Mouse (Mus musculus) heart, embryonic 15.5 days (tissue): Measurements from ENCODE around the gene Zfp661. TPM values are rescaled to one million over a fixed set of nuclear protein-coding genes. Genes with fewer than 3 reads are reported as not detected.

Source experiments
- ATAC-seq: fragments of 200-750 bp; cut with Nextera tagmentation; replicated peaks from 2 replicates; pipeline ENCODE4 v1.8.0; 2017; ENCODE audit warnings: low read depth, moderate TSS enrichment; ENCODE audit not compliant: insufficient number of reproducible peaks, insufficient read depth, low FRiP score
- H3K27ac ChIP-seq: fragments of 300-500 bp; sonication (generic); 2 replicates; pipeline ENCODE4 v1.5.1; 2015; ENCODE audit warnings: mild to moderate bottlenecking, inconsistent platforms
- H3K27me3 ChIP-seq: fragments of 300-500 bp; sonication (generic); 2 replicates; pipeline ENCODE4 v1.6.1; 2015; ENCODE audit warnings: inconsistent platforms
- H3K36me3 ChIP-seq: fragments of 300-500 bp; sonication (generic); 2 replicates; pipeline ENCODE4 v1.6.1; 2015; ENCODE audit warnings: mild to moderate bottlenecking, inconsistent platforms
- H3K4me1 ChIP-seq: fragments of 300-500 bp; sonication (generic); replicated peaks from 2 replicates; pipeline ENCODE4 v1.6.1; 2015; ENCODE audit warnings: inconsistent platforms
- H3K4me2 ChIP-seq: fragments of 300-500 bp; sonication (generic); 2 replicates; pipeline ENCODE4 v1.6.1; 2015; ENCODE audit warnings: inconsistent platforms, mild to moderate bottlenecking, moderate library complexity
- H3K4me3 ChIP-seq: fragments of 300-500 bp; sonication (generic); 2 replicates; pipeline ENCODE4 v1.5.1; 2015; ENCODE audit warnings: mild to moderate bottlenecking, inconsistent platforms
- H3K9ac ChIP-seq: fragments of 300-500 bp; sonication (generic); 2 replicates; pipeline ENCODE4 v1.6.1; 2015; ENCODE audit warnings: mild to moderate bottlenecking, inconsistent platforms
- H3K9me3 ChIP-seq: fragments of 300-500 bp; sonication (generic); replicated peaks from 2 replicates; pipeline ENCODE4 v1.6.1; 2016; ENCODE audit warnings: inconsistent platforms
- WGBS: fragments of 180-500 bp; shearing (Covaris S2); methylation state at CpG from one replicate; pipeline ENCODE4 v1.1.7; 2015; ENCODE audit warnings: mixed read lengths; 5-methylcytosine and 5-hydroxymethylcytosine counted together
- polyA plus RNA-seq: library from polyadenylated mRNA; unstranded; fragments of >200 nt; fragmentation: Nextera tagmentation; extraction: Ambion mirVana; gene quantifications from 2 replicates; pipeline ENCODE4 v1.2.1, GENCODE M21; 2015

Zfp661 gene
- polyA plus RNA-seq, 1 experiment from 2014 or later, result 2.2 TPM

- Histone ChIP-seq H3K4me3 (no peak overlapping the region), H3K4me1 (no peaks in the 10 kb centered on the region), H3K9ac (no peak overlapping the region), H3K27ac (no peak overlapping the region), H3K9me3 (no peaks in the 10 kb centered on the region), H3K36me3 (no peaks in the 10 kb centered on the region), H3K27me3 (0 out of 2 replicates have a peak, but pooled peaks cover 3% of the 10 kb centered on the region), H3K4me2 (no peak overlapping the region)
- no peak for ATAC-seq
- WGBS, result 43% methylated on average over 5 of the region's 5 CpGs
Measured at GRCm38 (mm10) chr2:127551078-127551477, 35.8 kb downstream of the Zfp661 start.

- no peaks in the 10 kb centered on the region for H3K36me3 ChIP-seq
- no peaks in the 10 kb centered on the region for H3K4me1 ChIP-seq
- no peak overlapping the region for H3K9ac ChIP-seq
- ATAC-seq, result no peak
- no peak overlapping the region for H3K4me3 ChIP-seq
- no peaks in the 10 kb centered on the region for H3K9me3 ChIP-seq
- H3K27ac ChIP-seq, result no peak overlapping the region
- no peak overlapping the region for H3K4me2 ChIP-seq
- H3K27me3 ChIP-seq, result peaks cover 3% of the 10 kb centered on the region; the same call in 1 of the 2 replicates
- WGBS, result 65% methylated on average over 1 of the region's 1 CpGs
Measured at GRCm38 (mm10) chr2:127550446-127550845, 36.4 kb downstream of the Zfp661 start.

DNA sequence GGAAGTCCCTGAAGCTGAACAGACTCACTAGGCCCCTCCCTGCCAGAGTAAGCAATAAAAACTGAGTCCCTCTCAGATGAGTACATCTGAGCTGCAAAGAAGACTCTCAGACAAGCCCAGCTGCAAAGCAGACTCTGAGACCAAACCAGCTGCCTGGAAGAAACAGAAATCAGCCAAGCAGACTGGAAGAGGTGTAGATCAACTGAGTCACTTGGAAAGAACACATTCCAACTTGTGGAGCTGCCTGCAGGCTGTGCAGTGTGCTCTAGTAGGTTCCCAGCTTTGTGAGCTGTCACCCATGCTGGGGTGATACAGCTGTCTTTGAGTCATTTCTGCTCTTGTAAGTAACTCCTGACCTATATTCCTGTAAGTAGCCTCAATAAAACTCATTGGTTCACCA is 37.2 kb downstream of the Zfp661 start:
- Histone ChIP-seq H3K36me3 (no peaks in the 10 kb centered on the region), H3K4me1 (no peaks in the 10 kb centered on the region), H3K4me3 (no peak overlapping the region), H3K27ac (no peak overlapping the region), H3K9ac (no peak overlapping the region), H3K4me2 (no peak overlapping the region), H3K27me3 (peaks cover 6% of the 10 kb centered on the region; the same call in 1 of the 2 replicates), H3K9me3 (no peaks in the 10 kb centered on the region)
- ATAC-seq, result no peak

GRCm38 (mm10) chr2:127548342-127549074 is 38.4 kb downstream of the Zfp661 start:
- Histone ChIP-seq H3K27me3 (peaks cover 10% of the 10 kb centered on the region), H3K4me2 (no peak overlapping the region), H3K4me3 (no peak overlapping the region), H3K9ac (no peak overlapping the region), H3K36me3 (no peaks in the 10 kb centered on the region), H3K9me3 (no peaks in the 10 kb centered on the region), H3K27ac (no peak overlapping the region), H3K4me1 (no peaks in the 10 kb centered on the region)
- ATAC-seq, result no peak
- WGBS, result 62% methylated on average over 5 of the region's 5 CpGs

GRCm38 (mm10) chr2:127541697-127542096 is 45.2 kb downstream of the Zfp661 start:
- H3K27me3 ChIP-seq, result peaks cover 75% of the 10 kb centered on the region
- no peak overlapping the region for H3K4me3 ChIP-seq
- no peak for ATAC-seq
- H3K4me2 ChIP-seq, result no peak overlapping the region
- no peaks in the 10 kb centered on the region; the same call in 1 of the 2 replicates for H3K4me1 ChIP-seq
- no peak overlapping the region for H3K27ac ChIP-seq
- H3K9me3 ChIP-seq, result no peaks in the 10 kb centered on the region
- no peaks in the 10 kb centered on the region for H3K36me3 ChIP-seq
- no peak overlapping the region for H3K9ac ChIP-seq
- WGBS, result 75% methylated on average over 2 of the region's 2 CpGs

- no peaks in the 10 kb centered on the region for H3K9me3 ChIP-seq
- peak within 1 kb of the TSS; percentile 43 for H3K4me2 ChIP-seq
- ATAC-seq, result no peak
- H3K36me3 ChIP-seq, result no peaks in the 10 kb centered on the region
- no peak within 1 kb of the TSS for H3K9ac ChIP-seq
- H3K4me1 ChIP-seq, result no peaks in the 10 kb centered on the region; the same call in 1 of the 2 replicates
- no peak within 1 kb of the TSS for H3K27ac ChIP-seq
- WGBS, result 5% methylated on average over 29 of the region's 29 CpGs
- H3K4me3 ChIP-seq, result peak within 1 kb of the TSS; percentile 25
- H3K27me3 ChIP-seq, result peaks cover 79% of the 10 kb centered on the region
Measured at GRCm38 (mm10) chr2:127541185-127541584, 45.7 kb downstream of the Zfp661 start, which contains the start of gene Prom2. Gene Prom2, minus strand, starts transcription at chr2:127541467.

DNA sequence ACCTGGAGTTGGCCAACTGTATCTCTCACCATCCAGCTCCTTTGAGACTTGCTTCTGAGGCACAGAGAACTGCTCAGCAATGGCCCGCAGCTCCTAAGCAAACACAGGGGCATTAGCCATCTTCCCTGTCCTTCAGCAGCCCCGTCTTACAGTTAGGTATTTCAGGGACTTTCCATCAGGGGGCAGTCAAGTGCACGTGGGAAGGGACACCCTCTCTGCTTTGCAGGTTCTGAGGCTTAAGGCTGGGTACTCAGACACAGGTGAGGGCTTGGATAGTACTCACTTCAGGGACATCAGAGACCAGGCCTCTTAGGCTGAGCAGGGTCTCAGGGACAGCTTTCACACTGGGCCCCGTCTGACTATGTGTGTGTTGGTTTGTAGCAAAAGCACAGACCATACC is 47.4 kb downstream of the Zfp661 start:
- ATAC-seq, result no peak
- H3K27ac ChIP-seq, result no peak overlapping the region
- H3K4me3 ChIP-seq, result no peak overlapping the region
- H3K27me3 ChIP-seq, result peaks cover 76% of the 10 kb centered on the region
- no peak overlapping the region for H3K4me2 ChIP-seq
- WGBS, result 23% methylated on average over 4 of the region's 4 CpGs
- H3K36me3 ChIP-seq, result no peaks in the 10 kb centered on the region
- H3K4me1 ChIP-seq, result no peaks in the 10 kb centered on the region; the same call in 1 of the 2 replicates
- no peaks in the 10 kb centered on the region for H3K9me3 ChIP-seq
- H3K9ac ChIP-seq, result no peak overlapping the region

DNA sequence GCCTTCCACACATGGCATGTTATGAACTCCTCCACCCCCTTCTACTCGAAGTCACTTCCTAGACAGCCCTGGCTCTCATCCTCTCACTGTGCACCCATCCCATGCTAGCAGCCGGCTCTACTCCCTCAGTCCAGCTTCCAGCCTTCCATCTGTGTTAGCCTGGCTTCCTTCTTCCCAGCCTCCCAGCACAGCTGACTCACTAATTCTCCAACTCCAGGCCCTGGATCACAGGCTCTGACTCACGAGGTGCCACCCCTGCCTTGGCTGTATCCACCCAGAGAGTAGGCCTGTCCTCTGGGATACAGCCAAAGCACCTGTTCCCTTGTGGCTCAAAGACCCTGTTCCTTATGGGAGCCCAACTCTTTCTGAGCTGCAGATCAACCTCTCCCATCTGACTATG is 49.3 kb downstream of the Zfp661 start:
- 61% methylated on average over 3 of the region's 3 CpGs for WGBS

DNA sequence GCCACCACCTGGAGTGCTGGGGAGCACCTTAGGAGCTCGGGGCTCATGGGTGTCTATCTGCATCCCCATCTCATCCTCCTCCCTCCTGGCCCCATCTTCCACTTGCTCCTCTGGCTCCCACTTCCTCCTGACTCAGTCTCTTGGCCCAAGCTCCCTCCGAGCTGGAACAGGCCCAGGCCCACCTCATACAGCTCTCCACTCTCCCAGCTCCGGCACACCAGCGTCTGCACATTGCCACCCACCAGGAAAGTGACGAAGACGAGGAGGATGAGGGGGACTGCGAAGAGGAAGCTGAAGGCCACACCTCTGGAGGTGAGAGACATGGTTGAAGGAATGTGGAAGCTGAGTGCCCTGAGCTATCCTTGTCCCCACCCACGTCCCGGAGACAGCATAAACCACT is 51.5 kb downstream of the Zfp661 start:
- Histone ChIP-seq H3K4me2 (no peak overlapping the region), H3K27ac (no peak overlapping the region), H3K9ac (no peak overlapping the region), H3K4me3 (no peak overlapping the region), H3K9me3 (no peaks in the 10 kb centered on the region), H3K36me3 (no peaks in the 10 kb centered on the region), H3K27me3 (peaks cover 50% of the 10 kb centered on the region), H3K4me1 (no peaks in the 10 kb centered on the region)
- WGBS, result 63% methylated on average over 9 of the region's 9 CpGs
- ATAC-seq, result no peak

More for the DNA sequence above, 49.3 kb downstream of the Zfp661 start:
- peaks cover 67% of the 10 kb centered on the region for H3K27me3 ChIP-seq
- H3K27ac ChIP-seq, result no peak overlapping the region
- no peaks in the 10 kb centered on the region for H3K9me3 ChIP-seq
- H3K4me3 ChIP-seq, result no peak overlapping the region
- H3K9ac ChIP-seq, result no peak overlapping the region
- no peaks in the 10 kb centered on the region; the same call in 1 of the 2 replicates for H3K4me1 ChIP-seq
- no peak for ATAC-seq
- H3K36me3 ChIP-seq, result no peaks in the 10 kb centered on the region
- no peak overlapping the region for H3K4me2 ChIP-seq

DNA sequence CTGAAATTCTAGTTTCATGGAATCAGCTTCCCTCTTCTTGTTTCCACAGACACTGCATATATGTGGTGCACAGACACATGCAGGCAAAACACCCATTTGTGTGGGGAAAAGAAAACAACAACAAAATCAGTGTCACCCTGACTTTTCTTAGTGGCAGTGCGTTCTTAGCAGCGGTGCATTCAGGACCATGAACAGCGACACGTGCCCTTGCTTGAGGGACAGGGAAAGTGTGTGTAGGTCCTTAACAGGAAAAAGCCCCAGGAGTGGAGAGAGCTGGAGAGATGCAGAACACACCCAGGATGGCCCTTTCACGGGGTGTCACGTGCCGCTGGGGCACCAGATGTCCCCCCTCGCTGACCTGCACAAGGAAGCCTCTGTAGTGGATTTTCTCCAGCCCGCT is 54.5 kb downstream of the Zfp661 start:
- H3K27me3 ChIP-seq, result peaks cover 27% of the 10 kb centered on the region
- no peak overlapping the region for H3K4me2 ChIP-seq
- H3K9me3 ChIP-seq, result no peaks in the 10 kb centered on the region
- H3K36me3 ChIP-seq, result no peaks in the 10 kb centered on the region
- H3K4me1 ChIP-seq, result no peaks in the 10 kb centered on the region
- no peak overlapping the region for H3K9ac ChIP-seq
- no peak overlapping the region for H3K27ac ChIP-seq
- 14% methylated on average over 9 of the region's 9 CpGs for WGBS
- H3K4me3 ChIP-seq, result no peak overlapping the region
- no peak for ATAC-seq

GRCm38 (mm10) chr2:127531592-127531991 is 55.3 kb downstream of the Zfp661 start:
- Histone ChIP-seq H3K36me3 (no peaks in the 10 kb centered on the region), H3K4me3 (no peak overlapping the region), H3K27me3 (0 out of 2 replicates have a peak, but pooled peaks cover 19% of the 10 kb centered on the region), H3K4me2 (no peak overlapping the region), H3K9ac (no peak overlapping the region), H3K27ac (no peak overlapping the region), H3K9me3 (no peaks in the 10 kb centered on the region), H3K4me1 (no peaks in the 10 kb centered on the region)
- no peak for ATAC-seq
- 71% methylated on average over 2 of the region's 2 CpGs for WGBS

GRCm38 (mm10) chr2:127530418-127530817 is 56.5 kb downstream of the Zfp661 start:
- WGBS, result 50% methylated on average over 3 of the region's 3 CpGs
- no peaks in the 10 kb centered on the region for H3K9me3 ChIP-seq
- H3K4me1 ChIP-seq, result no peaks in the 10 kb centered on the region
- no peaks in the 10 kb centered on the region for H3K36me3 ChIP-seq
- H3K27ac ChIP-seq, result no peak overlapping the region
- no peak overlapping the region for H3K4me2 ChIP-seq
- ATAC-seq, result no peak
- no peak overlapping the region for H3K4me3 ChIP-seq
- 0 out of 2 replicates have a peak, but pooled peaks cover 16% of the 10 kb centered on the region for H3K27me3 ChIP-seq
- no peak overlapping the region for H3K9ac ChIP-seq
